Mouse (Mus musculus): ENCODE measurements around the gene Col19a1.

DNA sequence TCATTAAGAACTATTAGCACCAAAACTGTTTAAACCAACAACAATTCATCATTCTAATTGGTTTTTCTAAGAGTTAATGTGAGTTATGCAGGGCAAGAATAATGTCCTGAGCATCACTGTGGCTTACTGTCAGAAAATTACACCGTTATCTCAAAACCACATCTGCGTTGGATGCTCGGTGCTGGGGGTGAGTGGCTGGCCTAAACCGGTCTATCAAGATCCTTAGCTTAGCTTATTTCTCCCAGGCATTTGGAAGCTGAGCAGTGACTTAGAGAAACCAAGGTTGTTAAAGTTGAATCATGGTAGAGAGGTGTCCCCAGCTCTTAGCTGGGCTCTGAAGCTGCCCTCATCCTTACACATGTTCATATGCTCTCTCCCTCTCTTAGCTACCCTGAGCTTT, 276.4 kb downstream of the Col19a1 start:
- no peak for TF ChIP-seq CTCF (IDR thresholded peaks at IDR 0.05; ENCODE audit: extremely low read depth, insufficient read depth, insufficient read length, insufficient replicate concordance)
- TF ChIP-seq POLR2A (IDR thresholded peaks at IDR 0.05; ENCODE audit: low read depth, low read length): no peak
